Mouse (Mus musculus): ENCODE measurements around the gene Dysf. TPM values are rescaled to one million over a fixed set of nuclear protein-coding genes. Genes with fewer than 3 reads are reported as not detected.

Gene Dysf
- polyA plus RNA-seq, 1 experiment from 2014 or later = 5.6 TPM

DNA sequence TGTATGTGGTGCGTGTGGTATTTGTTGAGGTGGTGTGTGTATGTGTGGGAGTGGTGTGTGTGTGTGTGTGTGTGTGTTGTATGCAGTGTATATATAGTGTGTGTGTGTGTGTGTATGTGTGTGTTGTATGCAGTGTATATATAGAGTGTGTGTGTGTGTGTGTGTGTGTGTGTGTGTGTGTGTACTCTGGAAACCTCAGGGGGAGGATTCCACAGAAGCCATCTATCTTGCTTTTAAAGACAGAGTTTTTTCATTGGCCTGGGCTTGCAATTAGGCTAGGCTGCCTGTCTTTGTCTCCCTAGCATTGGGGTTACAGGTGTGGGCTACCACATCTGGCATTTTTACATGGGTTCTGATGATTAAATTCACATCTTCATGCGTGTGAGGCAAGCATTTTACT is 119.8 kb downstream of the Dysf start:
- WGBS = 87% methylated on average over 2 of the region's 2 CpGs
- no peaks in the 10 kb centered on the region for H3K27me3 ChIP-seq
- no peak overlapping the region for H3K27ac ChIP-seq (replicated peaks)
- no peaks in the 10 kb centered on the region for H3K36me3 ChIP-seq
- no peak overlapping the region for H3K9ac ChIP-seq
- no peaks in the 10 kb centered on the region for H3K9me3 ChIP-seq
- no peak overlapping the region for H3K4me2 ChIP-seq
- no peaks in the 10 kb centered on the region; the same call in 1 of the 2 replicates for H3K4me1 ChIP-seq (replicated peaks)
- no peak for ATAC-seq (ENCODE audit: low read depth)
- H3K4me3 ChIP-seq = no peak overlapping the region

DNA sequence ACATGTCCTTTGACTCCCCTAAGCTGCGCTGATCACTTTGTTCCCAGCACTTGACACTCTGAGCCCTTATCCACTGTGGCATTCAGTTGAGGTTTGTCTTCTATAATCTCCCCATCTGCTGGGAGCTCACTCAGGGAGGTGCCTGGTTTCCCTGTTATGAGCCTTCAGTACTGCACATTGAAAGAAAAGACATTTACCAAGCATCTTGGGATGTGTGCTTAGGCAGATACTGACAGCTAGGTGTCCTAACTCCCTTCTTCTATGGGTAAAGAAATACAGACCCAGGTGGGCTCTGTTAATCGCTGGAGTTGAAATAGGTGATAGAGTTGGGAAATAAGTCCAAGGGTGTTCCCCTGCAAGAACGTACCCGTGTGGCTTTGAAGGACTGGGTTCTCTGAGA is 122.5 kb downstream of the Dysf start:
- Histone ChIP-seq H3K27me3 (no peaks in the 10 kb centered on the region), H3K9ac (no peak overlapping the region), H3K36me3 (no peaks in the 10 kb centered on the region), H3K4me1 (replicated peaks) (peaks cover 8% of the 10 kb centered on the region), H3K4me2 (no peak overlapping the region), H3K27ac (replicated peaks) (no peak overlapping the region), H3K4me3 (no peak overlapping the region), H3K9me3 (no peaks in the 10 kb centered on the region)
- WGBS = 97% methylated on average over 4 of the region's 4 CpGs
- no peak for ATAC-seq (ENCODE audit: low read depth)

DNA sequence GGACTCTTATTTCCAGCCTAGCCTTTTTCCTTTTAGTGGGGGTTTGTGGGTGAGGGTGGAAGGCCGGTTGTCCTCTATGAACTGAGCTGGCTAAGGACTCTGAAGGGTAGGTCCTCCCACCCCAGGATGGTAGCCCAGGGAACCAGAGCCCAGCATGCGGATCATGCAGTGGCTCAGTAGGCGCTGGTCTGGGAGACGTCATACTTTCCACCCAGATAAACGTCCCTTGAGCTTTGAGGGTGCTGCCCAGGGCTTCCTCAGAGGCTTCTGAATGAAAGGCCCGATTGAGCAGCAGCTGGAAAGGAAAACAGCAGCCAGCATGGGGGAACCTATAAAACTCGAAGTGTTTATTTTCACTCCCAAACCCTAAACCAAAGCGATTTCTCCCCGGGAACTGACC is 123.1 kb downstream of the Dysf start:
- Histone ChIP-seq H3K9me3 (no peaks in the 10 kb centered on the region), H3K27me3 (no peaks in the 10 kb centered on the region)
- 61% methylated on average over 9 of the region's 9 CpGs for WGBS

DNA sequence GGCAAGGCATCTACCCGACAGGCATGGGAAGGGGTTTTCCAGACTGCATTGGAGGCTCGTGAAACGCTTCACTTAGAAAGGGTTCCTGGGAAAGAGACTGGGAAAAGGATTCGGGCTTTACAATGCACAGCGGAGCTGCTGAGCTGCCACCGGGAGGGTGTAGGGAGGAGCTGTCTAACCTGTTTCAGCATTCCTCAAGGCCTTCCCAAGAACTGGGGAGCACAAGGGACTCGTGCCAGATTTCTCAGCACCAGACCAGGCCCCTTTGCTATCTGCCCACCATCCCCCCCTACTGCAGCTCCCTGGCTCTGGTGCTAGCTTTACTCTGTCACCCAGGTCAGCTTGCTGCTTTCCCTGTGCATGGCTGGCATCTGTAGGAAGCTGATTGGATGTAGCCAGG is 124.7 kb downstream of the Dysf start:
- Histone ChIP-seq H3K27ac (replicated peaks) (no peak overlapping the region), H3K27me3 (no peaks in the 10 kb centered on the region), H3K36me3 (no peaks in the 10 kb centered on the region), H3K4me2 (no peak overlapping the region), H3K9me3 (no peaks in the 10 kb centered on the region), H3K9ac (no peak overlapping the region), H3K4me3 (no peak overlapping the region), H3K4me1 (replicated peaks) (peaks cover 8% of the 10 kb centered on the region)
- no peak for ATAC-seq (ENCODE audit: low read depth)
- 67% methylated on average over 7 of the region's 7 CpGs for WGBS

More for the DNA sequence above, 123.1 kb downstream of the Dysf start:
- Histone ChIP-seq H3K4me1 (replicated peaks) (peaks cover 8% of the 10 kb centered on the region), H3K4me2 (no peak overlapping the region), H3K36me3 (no peaks in the 10 kb centered on the region), H3K4me3 (no peak overlapping the region), H3K27ac (replicated peaks) (no peak overlapping the region), H3K9ac (no peak overlapping the region)
- ATAC-seq (ENCODE audit: low read depth) = no peak

DNA sequence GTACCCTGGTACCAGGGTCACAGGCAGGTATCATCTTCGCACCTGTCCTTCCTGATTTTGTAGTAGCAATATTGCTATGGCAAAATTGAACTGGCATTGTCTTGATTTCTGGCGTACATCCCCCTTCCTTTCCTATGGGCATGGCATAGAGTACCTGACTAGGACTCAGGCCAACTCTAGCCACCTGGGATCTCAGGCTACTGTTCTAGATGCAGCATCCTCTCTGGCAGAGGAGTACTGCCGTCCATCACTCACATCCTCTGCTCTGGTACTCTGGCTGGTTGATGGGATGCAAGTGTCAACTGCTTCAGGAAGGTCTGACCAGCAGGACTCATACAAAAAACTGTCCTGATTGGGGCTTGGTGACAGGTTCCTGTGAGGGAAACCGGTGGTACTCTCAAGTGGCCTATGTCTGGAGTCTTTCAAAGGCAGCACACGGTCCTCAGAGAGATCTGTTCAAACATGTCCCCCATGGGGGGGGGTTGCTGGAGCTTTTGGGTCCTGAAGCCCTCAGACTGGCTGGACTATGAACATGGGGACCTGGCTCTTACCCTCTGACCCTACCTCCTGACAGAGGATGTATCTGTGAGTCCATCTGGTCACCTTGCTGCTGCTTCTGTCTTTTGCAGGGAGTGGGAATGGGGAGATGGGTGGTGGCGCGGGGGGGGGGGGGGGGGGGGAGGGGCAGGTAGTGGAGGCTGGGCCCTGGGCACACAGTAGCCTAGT is 125.8 kb downstream of the Dysf start:
- Histone ChIP-seq H3K4me3 (no peak overlapping the region), H3K4me1 (replicated peaks) (peaks cover 8% of the 10 kb centered on the region), H3K9ac (no peak overlapping the region), H3K27ac (replicated peaks) (no peak overlapping the region), H3K36me3 (no peaks in the 10 kb centered on the region), H3K4me2 (no peak overlapping the region), H3K9me3 (no peaks in the 10 kb centered on the region), H3K27me3 (no peaks in the 10 kb centered on the region)
- ATAC-seq (ENCODE audit: low read depth) = peak; percentile 29
- 58% methylated on average over 7 of the region's 7 CpGs for WGBS

DNA sequence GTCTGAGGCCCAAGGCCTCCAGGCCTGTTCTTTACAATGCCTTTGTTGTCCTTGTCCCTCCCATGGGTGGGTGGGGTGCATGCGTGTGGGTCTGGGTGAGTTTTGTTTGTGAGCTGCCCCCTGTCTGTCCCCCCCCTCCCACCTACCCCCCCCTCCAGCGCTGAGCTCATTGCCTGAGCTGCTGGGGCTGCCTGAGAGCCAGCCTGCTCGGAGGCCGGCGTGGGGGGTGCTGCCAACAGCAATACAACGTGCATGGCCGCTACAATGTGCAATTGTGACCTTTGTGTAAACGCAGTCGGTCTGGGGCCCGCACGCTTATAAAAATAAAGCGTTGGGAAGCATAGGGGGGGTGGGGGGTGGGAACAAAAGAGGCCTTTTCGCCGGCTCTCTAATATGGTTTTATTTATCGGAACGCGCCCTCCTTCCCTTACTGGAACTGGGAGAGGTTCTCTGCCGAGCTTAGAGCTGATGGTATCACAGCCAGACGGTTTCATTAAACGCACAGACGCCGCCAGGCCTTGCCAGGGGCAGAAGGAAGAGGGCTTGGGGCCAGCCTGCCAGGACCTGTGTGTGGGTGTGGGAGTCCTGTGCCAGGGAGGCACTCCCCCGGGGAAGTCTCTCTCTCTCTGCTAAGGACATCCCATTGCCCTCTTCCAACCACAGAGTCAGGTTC is 126.5 kb downstream of the Dysf start:
- peak; percentile 84 for ATAC-seq (ENCODE audit: low read depth)
- 14% methylated on average over 23 of the region's 23 CpGs for WGBS
- Histone ChIP-seq H3K9ac (no peak overlapping the region), H3K27me3 (no peaks in the 10 kb centered on the region), H3K36me3 (no peaks in the 10 kb centered on the region), H3K4me3 (no peak overlapping the region), H3K4me1 (replicated peaks) (peaks cover 8% of the 10 kb centered on the region), H3K27ac (replicated peaks) (no peak overlapping the region), H3K9me3 (no peaks in the 10 kb centered on the region), H3K4me2 (peak overlapping the region; percentile 18; the same call in 1 of the 2 replicates)

DNA sequence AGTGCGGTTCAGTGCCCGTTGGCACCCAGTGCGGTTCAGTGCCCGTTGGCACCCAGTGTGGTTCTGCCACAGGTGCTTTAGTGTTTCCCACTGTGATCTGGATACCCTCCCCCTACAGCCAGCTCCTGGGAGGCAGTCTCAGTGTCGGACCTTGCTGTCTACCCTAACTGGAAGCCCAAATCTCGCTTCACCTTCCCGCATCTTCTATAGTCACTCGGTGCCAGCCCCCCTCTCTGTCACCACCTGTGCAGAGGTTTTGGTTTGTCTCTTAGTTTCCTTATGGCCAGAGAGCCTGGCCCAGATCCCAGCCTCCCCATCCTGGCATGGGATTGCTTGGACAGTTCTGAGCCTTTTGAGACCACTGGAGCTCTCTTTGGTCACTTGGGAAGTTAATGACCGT is 127.3 kb downstream of the Dysf start:
- no peaks in the 10 kb centered on the region for H3K9me3 ChIP-seq
- WGBS = 96% methylated on average over 9 of the region's 9 CpGs
- ATAC-seq (ENCODE audit: low read depth) = no peak
- peaks cover 8% of the 10 kb centered on the region for H3K4me1 ChIP-seq (replicated peaks)
- no peak overlapping the region for H3K4me2 ChIP-seq
- no peaks in the 10 kb centered on the region for H3K36me3 ChIP-seq
- H3K4me3 ChIP-seq = no peak overlapping the region
- H3K27me3 ChIP-seq = no peaks in the 10 kb centered on the region
- no peak overlapping the region for H3K27ac ChIP-seq (replicated peaks)
- H3K9ac ChIP-seq = no peak overlapping the region

DNA sequence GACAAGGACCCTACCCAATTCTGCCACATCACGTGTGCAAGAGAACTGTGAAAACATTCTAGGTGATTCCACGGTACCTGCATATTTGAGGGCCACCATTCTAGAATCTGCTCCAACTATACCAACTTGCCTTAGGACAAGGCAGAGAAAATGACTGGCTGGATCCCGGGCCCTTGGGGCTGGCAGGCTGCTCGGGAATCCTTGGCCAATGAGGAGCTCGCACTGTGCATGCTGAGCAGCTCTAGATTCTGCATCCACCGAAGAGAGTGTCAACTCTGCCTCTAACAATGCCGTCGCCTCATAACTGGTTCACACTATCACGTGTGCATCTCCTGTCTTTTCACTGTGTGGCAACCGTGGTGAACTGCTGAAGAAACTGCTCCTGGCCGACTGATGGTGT is 128.0 kb downstream of the Dysf start:
- H3K27me3 ChIP-seq = no peaks in the 10 kb centered on the region
- H3K4me3 ChIP-seq = no peak overlapping the region
- H3K4me2 ChIP-seq = no peak overlapping the region
- H3K4me1 ChIP-seq (replicated peaks) = peaks cover 8% of the 10 kb centered on the region
- no peak overlapping the region for H3K9ac ChIP-seq
- no peak for ATAC-seq (ENCODE audit: low read depth)
- H3K36me3 ChIP-seq = no peaks in the 10 kb centered on the region
- WGBS = 86% methylated on average over 11 of the region's 11 CpGs
- no peak overlapping the region for H3K27ac ChIP-seq (replicated peaks)
- no peaks in the 10 kb centered on the region for H3K9me3 ChIP-seq

DNA sequence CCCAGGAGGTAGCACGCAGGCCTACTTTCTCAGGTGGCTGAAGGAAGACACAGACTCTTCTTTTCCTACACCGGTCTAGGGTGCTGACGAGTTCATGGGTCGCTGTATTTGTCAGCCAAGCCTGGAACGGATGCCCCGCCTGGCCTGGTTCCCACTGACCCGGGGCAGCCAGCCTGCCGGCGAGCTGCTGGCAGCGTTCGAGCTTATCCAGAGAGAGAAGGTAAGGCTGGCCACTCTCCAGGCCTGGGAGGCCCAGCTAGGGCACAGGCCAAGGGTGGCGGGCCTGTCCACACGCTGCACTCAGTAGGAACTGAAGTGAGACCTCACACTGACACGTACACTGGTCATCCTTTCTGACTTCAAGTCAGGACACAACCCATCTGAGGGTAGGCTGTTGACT is 131.5 kb downstream of the Dysf start:
- no peaks in the 10 kb centered on the region for H3K36me3 ChIP-seq
- no peak overlapping the region for H3K4me3 ChIP-seq
- H3K9ac ChIP-seq = no peak overlapping the region
- no peak for ATAC-seq (ENCODE audit: low read depth)
- H3K4me2 ChIP-seq = no peak overlapping the region
- WGBS = 84% methylated on average over 14 of the region's 14 CpGs
- peaks cover 16% of the 10 kb centered on the region for H3K4me1 ChIP-seq (replicated peaks)
- H3K27ac ChIP-seq (replicated peaks) = no peak overlapping the region
- no peaks in the 10 kb centered on the region for H3K27me3 ChIP-seq
- H3K9me3 ChIP-seq = no peaks in the 10 kb centered on the region

DNA sequence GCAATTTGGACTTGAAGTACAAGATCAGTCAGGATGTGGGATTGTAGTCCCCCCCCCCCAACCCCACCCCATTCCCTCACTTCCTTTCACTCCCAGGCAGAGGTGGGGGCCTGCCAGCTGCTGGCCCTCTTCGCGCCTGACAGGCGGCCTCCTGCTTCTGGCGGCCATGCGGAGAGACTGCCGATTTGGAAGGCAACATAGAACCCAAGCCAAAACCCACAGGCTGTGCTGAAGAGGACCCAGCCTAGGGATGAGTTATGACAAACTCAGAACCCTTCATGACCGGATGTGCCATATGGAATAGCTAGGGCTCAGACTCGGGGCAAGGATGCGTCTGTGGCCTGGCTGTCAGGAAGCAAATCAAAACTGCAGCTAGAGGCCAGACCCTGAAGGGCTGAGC is 134.1 kb downstream of the Dysf start:
- Histone ChIP-seq H3K4me1 (replicated peaks) (peaks cover 12% of the 10 kb centered on the region), H3K4me2 (no peak overlapping the region), H3K4me3 (no peak overlapping the region), H3K9me3 (no peaks in the 10 kb centered on the region), H3K36me3 (no peaks in the 10 kb centered on the region), H3K27ac (replicated peaks) (no peak overlapping the region), H3K27me3 (no peaks in the 10 kb centered on the region), H3K9ac (no peak overlapping the region)
- ATAC-seq (ENCODE audit: low read depth) = no peak
- 76% methylated on average over 9 of the region's 9 CpGs for WGBS

DNA sequence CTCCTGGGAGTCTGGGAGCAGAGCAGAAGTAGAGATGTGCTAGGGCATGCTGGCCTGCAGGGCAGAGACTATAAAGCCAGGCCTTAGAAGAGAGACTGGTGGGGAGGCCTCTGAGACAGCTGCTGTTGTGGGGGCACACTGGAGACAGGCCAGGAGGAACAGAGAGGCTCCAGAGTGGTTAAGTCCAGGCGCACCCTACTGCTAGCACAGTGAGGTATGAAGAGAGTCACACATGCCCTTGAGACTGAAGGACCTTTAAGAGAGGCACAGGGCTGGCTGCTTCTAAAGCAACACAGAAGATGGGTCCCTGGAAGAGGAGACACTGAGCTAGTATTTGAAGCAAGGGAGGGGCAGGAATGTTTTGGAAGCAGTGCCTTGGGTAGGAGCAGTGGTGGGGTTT is 134.9 kb downstream of the Dysf start:
- 100% methylated on average over 1 of the region's 1 CpGs for WGBS
- no peak overlapping the region for H3K4me3 ChIP-seq
- ATAC-seq (ENCODE audit: low read depth) = no peak

DNA sequence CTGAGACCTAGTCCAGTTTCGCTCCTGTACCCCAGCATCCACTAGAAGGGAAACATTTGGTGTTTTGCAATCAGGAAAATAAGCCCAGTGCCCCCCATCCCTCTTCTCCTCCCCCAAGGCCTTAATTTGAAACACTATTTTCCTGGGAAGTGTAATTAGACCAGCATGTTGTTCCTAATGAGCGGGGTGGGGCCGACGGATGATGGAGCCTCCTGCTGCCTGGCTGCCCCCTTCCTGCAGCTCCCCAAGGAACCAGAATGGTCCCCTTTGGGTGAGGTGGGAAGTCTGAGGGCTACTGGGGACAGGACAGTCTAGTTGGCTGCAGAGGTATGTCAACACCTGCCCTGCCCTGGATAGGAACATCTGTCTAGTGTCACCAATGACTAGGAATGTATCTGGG is 136.0 kb downstream of the Dysf start:
- 82% methylated on average over 4 of the region's 4 CpGs for WGBS
- H3K27ac ChIP-seq (replicated peaks) = no peak overlapping the region
- no peaks in the 10 kb centered on the region for H3K9me3 ChIP-seq
- H3K36me3 ChIP-seq = no peaks in the 10 kb centered on the region
- H3K4me2 ChIP-seq = no peak overlapping the region
- H3K27me3 ChIP-seq = no peaks in the 10 kb centered on the region
- ATAC-seq (ENCODE audit: low read depth) = no peak
- no peak overlapping the region for H3K9ac ChIP-seq
- H3K4me1 ChIP-seq (replicated peaks) = peaks cover 12% of the 10 kb centered on the region
- no peak overlapping the region for H3K4me3 ChIP-seq

More for the DNA sequence above, 134.9 kb downstream of the Dysf start:
- Histone ChIP-seq H3K27me3 (no peaks in the 10 kb centered on the region), H3K4me1 (replicated peaks) (peaks cover 12% of the 10 kb centered on the region), H3K4me2 (no peak overlapping the region), H3K9ac (no peak overlapping the region), H3K36me3 (no peaks in the 10 kb centered on the region), H3K9me3 (no peaks in the 10 kb centered on the region), H3K27ac (replicated peaks) (no peak overlapping the region)
